9 mouse cellular contexts compared by ENCODE assay signal in the genomic region with DNA sequence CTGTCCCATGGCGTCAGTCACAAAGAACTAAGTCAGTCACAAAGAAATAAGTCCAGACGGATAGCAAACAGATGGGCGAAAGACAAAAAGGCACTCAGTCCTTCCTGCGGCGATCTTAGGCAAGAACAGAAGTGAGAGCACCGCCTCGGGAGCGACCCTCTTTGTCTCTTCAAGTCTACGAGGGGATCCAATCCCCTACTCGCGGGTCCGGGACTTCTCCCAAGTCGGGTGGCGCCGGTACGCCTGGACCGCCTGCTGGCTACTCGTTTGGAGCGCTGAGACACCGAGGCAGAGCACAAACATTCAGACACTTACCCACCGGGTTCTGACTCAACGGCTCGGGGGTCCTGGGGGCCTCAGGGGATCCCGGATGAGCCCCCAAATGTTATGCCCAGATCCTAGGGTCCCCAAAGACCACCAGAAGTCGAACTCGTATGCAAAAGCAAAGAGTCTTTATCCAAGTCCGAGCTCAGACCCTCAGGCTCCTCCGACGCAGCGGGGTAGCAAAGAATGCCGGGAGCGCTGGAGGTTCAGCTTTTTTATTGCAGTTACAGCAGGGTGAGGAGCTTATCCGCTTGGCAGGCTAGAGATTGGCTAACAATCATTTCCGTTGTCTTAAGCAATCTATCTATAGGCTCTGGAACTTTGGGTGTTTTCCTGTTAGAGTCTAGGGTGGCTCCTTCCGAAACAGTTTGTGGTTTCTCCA. TPM values are rescaled to one million over a fixed set of nuclear protein-coding genes. Genes with fewer than 3 reads are reported as not detected.
DNase-seq lines count a peak whose midpoint lies in the region; ATAC-seq lines count a peak whose summit lies in the region.
"Had no signal": no experiment of that assay in that cellular context is flagged by ENCODE, and none has a peak within 500 bp of the region (broad histone marks: within the 10 kb centered on the region; RNA-seq: fewer than 3 reads in every experiment).

No protein-coding gene starts in this region.

- peaks cover 30% of the 10 kb centered on the region for H3K9me3 ChIP-seq in forebrain, embryonic 12.5 days
- H3K9me3 ChIP-seq in hindbrain, embryonic 14.5 days (ENCODE audit: control insufficient read depth, low read length), result peaks cover 14% of the 10 kb centered on the region
- peaks cover 17% of the 10 kb centered on the region for H3K9me3 ChIP-seq in limb, embryonic 15.5 days
- H3K9me3 ChIP-seq in midbrain, embryonic 15.5 days, result no peaks in the 10 kb centered on the region; the same call in 1 of the 2 replicates

- H3K4me3 ChIP-seq in forebrain, embryonic 12.5 days (replicated peaks), result peak overlapping the region; percentile 49
- peak overlapping the region; percentile 48 for H3K4me3 ChIP-seq in hindbrain, embryonic 14.5 days (replicated peaks; ENCODE audit: low read length)
- H3K4me3 ChIP-seq in limb, embryonic 15.5 days, result peak overlapping the region; percentile 53
- H3K4me3 ChIP-seq in midbrain, embryonic 15.5 days, result peak overlapping the region; percentile 49

- intact Hi-C loops in gastrocnemius, postnatal 14 days (cut with DNase I; ENCODE audit: low total_unique reads), result no loop called here

- DNase-seq in gastrocnemius, postnatal 14 days, result peak; percentile 22
- no peak for DNase-seq in gastrocnemius, postnatal 25 days
- DNase-seq in adrenal gland, postnatal 25 days, result peak; percentile 27
- peak; percentile 72 for DNase-seq in hindbrain, embryonic 14.5 days (ENCODE audit: low spot score)
- peak; percentile 17 to 31 for DNase-seq in thymus, adult 18-20 months

- peak overlapping the region; percentile 84 for H3K27ac ChIP-seq in forebrain, embryonic 12.5 days
- H3K27ac ChIP-seq in hindbrain, embryonic 14.5 days, result peak overlapping the region; percentile 71
- peak overlapping the region; percentile 80 for H3K27ac ChIP-seq in limb, embryonic 15.5 days
- H3K27ac ChIP-seq in midbrain, embryonic 15.5 days, result peak overlapping the region; percentile 68

- peak overlapping the region; percentile 65 for H3K4me2 ChIP-seq in forebrain, embryonic 12.5 days
- H3K4me2 ChIP-seq in hindbrain, embryonic 14.5 days (replicated peaks), result peak overlapping the region; percentile 88
- peak overlapping the region; percentile 65 for H3K4me2 ChIP-seq in limb, embryonic 15.5 days
- H3K4me2 ChIP-seq in midbrain, embryonic 15.5 days, result peak overlapping the region; percentile 70

- H3K36me3 ChIP-seq in forebrain, embryonic 12.5 days (replicated peaks), result peaks cover 24% of the 10 kb centered on the region
- peaks cover 9% of the 10 kb centered on the region; the same call in 1 of the 2 replicates for H3K36me3 ChIP-seq in hindbrain, embryonic 14.5 days (replicated peaks; ENCODE audit: control insufficient read depth, insufficient read depth)
- H3K36me3 ChIP-seq in limb, embryonic 15.5 days, result peaks cover 25% of the 10 kb centered on the region; the same call in 1 of the 2 replicates
- no peaks in the 10 kb centered on the region; the same call in 1 of the 2 replicates for H3K36me3 ChIP-seq in midbrain, embryonic 15.5 days (replicated peaks)

- ATAC-seq in forebrain, embryonic 12.5 days (ENCODE audit: low FRiP score), result peak; percentile 36
- peak; percentile 9; the same call in 1 of the 2 replicates for ATAC-seq in hindbrain, embryonic 14.5 days (ENCODE audit: low FRiP score)
- peak; percentile 54; the same call in 1 of the 2 replicates for ATAC-seq in limb, embryonic 15.5 days (ENCODE audit: insufficient number of reproducible peaks, low FRiP score, low TSS enrichment, low read depth)
- peak; percentile 7; the same call in 1 of the 2 replicates for ATAC-seq in midbrain, embryonic 15.5 days (replicated peaks)
- ATAC-seq: Patski had no signal

- H3K9ac ChIP-seq in forebrain, embryonic 12.5 days, result peak overlapping the region; percentile 63
- H3K9ac ChIP-seq in hindbrain, embryonic 14.5 days, result peak overlapping the region; percentile 65
- H3K9ac ChIP-seq in limb, embryonic 15.5 days, result peak overlapping the region; percentile 35; the same call in 1 of the 2 replicates
- H3K9ac ChIP-seq in midbrain, embryonic 15.5 days, result peak overlapping the region; percentile 57

- H3K27me3 ChIP-seq in forebrain, embryonic 12.5 days, result no peaks in the 10 kb centered on the region
- H3K27me3 ChIP-seq in hindbrain, embryonic 14.5 days (ENCODE audit: control insufficient read depth, insufficient read depth, low read length), result no peaks in the 10 kb centered on the region
- no peaks in the 10 kb centered on the region for H3K27me3 ChIP-seq in limb, embryonic 15.5 days
- H3K27me3 ChIP-seq in midbrain, embryonic 15.5 days (replicated peaks), result no peaks in the 10 kb centered on the region
- H3K27me3 ChIP-seq: Patski had no signal

- 5% methylated on average over 35 of the region's 35 CpGs for WGBS in forebrain, embryonic 12.5 days
- 2% methylated on average over 35 of the region's 35 CpGs for WGBS in hindbrain, embryonic 14.5 days
- WGBS in limb, embryonic 15.5 days, result 11% methylated on average over 35 of the region's 35 CpGs
- 7% methylated on average over 35 of the region's 35 CpGs for WGBS in midbrain, embryonic 15.5 days

- peaks cover 12% of the 10 kb centered on the region for H3K4me1 ChIP-seq in forebrain, embryonic 12.5 days
- H3K4me1 ChIP-seq in hindbrain, embryonic 14.5 days (replicated peaks; ENCODE audit: control insufficient read depth, insufficient read depth, low read length), result peaks cover 11% of the 10 kb centered on the region
- H3K4me1 ChIP-seq in limb, embryonic 15.5 days, result peaks cover 20% of the 10 kb centered on the region
- H3K4me1 ChIP-seq in midbrain, embryonic 15.5 days, result peaks cover 22% of the 10 kb centered on the region

RNA-seq across cellular contexts. Expression of a gene that starts 6.5 kb away (rescaled TPM):
- total RNA-seq in gastrocnemius, postnatal 14 days (2021), result 10 to 100 TPM; 11.3 to 13.0 TPM
- total RNA-seq in gastrocnemius, postnatal 25 days (2021), result 10 to 100 TPM; 10.2 to 10.8 TPM
- 15.4 and 17.6 TPM in 2 replicates for total RNA-seq in adrenal gland, postnatal 25 days (2021)
- polyA plus RNA-seq in forebrain, embryonic 12.5 days (2016; fragmentation: Nextera tagmentation; extraction: Ambion mirVana), result 68.9 and 69.8 TPM in 2 replicates
- 59.5 and 60.6 TPM in 2 replicates for polyA plus RNA-seq in hindbrain, embryonic 14.5 days (2014; fragmentation: Nextera tagmentation; extraction: Ambion mirVana)
- polyA plus RNA-seq in limb, embryonic 15.5 days (2015; fragmentation: Nextera tagmentation; extraction: Ambion mirVana), result 61.3 and 65.8 TPM in 2 replicates
- 70.6 and 71.2 TPM in 2 replicates for polyA plus RNA-seq in midbrain, embryonic 15.5 days (2015; fragmentation: Nextera tagmentation; extraction: Ambion mirVana)

RNA-seq across cellular contexts. Expression of a gene that starts 6.7 kb away (rescaled TPM):
- 10 to 100 TPM; 15.2 to 15.7 TPM for total RNA-seq in gastrocnemius, postnatal 14 days (2021)
- 10 to 100 TPM; 12.6 to 14.4 TPM for total RNA-seq in gastrocnemius, postnatal 25 days (2021)
- total RNA-seq in adrenal gland, postnatal 25 days (2021), result 58.6 and 61.7 TPM in 2 replicates
- 71.8 and 81.3 TPM in 2 replicates for polyA plus RNA-seq in forebrain, embryonic 12.5 days (2016; fragmentation: Nextera tagmentation; extraction: Ambion mirVana)
- polyA plus RNA-seq in hindbrain, embryonic 14.5 days (2014; fragmentation: Nextera tagmentation; extraction: Ambion mirVana), result 48.3 and 49.6 TPM in 2 replicates
- 77.1 and 77.4 TPM in 2 replicates for polyA plus RNA-seq in limb, embryonic 15.5 days (2015; fragmentation: Nextera tagmentation; extraction: Ambion mirVana)
- polyA plus RNA-seq in midbrain, embryonic 15.5 days (2015; fragmentation: Nextera tagmentation; extraction: Ambion mirVana), result 54.3 and 54.7 TPM in 2 replicates

RNA-seq across cellular contexts. Expression of a gene that starts 26.6 kb away (rescaled TPM):
- total RNA-seq in gastrocnemius, postnatal 14 days (2021), result 1 to 10 TPM; 2.6 to 3.1 TPM
- 1 to 10 TPM; 2.1 to 2.3 TPM for total RNA-seq in gastrocnemius, postnatal 25 days (2021)
- 4.7 and 8.0 TPM in 2 replicates for total RNA-seq in adrenal gland, postnatal 25 days (2021)
- 3.3 and 5.4 TPM in 2 replicates for polyA plus RNA-seq in forebrain, embryonic 12.5 days (2016; fragmentation: Nextera tagmentation; extraction: Ambion mirVana)
- 5.5 and 6.8 TPM in 2 replicates for polyA plus RNA-seq in hindbrain, embryonic 14.5 days (2014; fragmentation: Nextera tagmentation; extraction: Ambion mirVana)
- 17.4 TPM in 2 replicates for polyA plus RNA-seq in limb, embryonic 15.5 days (2015; fragmentation: Nextera tagmentation; extraction: Ambion mirVana)
- polyA plus RNA-seq in midbrain, embryonic 15.5 days (2015; fragmentation: Nextera tagmentation; extraction: Ambion mirVana), result 4.8 and 7.1 TPM in 2 replicates
